Mouse (Mus musculus) small intestine, adult 2 months (tissue): ENCODE measurements around the gene Glis1.

Source experiments
- CTCF ChIP-seq: fragments of 200-500 bp; IDR thresholded peaks from 2 replicates; pipeline ENCODE4 v1.5.1; 2012; ENCODE audit warnings: low read depth, mild to moderate bottlenecking, control low read depth, inconsistent platforms, low read length, moderate library complexity, mixed read lengths; ENCODE audit not compliant: insufficient replicate concordance, insufficient read length; ENCODE audit errors: extremely low read depth
- POLR2A ChIP-seq: fragments of 200-500 bp; IDR thresholded peaks from 2 replicates; pipeline ENCODE4 v1.6.1; 2012; ENCODE audit warnings: low read depth, mild to moderate bottlenecking, control low read depth, inconsistent platforms, low read length, moderate library complexity

DNA sequence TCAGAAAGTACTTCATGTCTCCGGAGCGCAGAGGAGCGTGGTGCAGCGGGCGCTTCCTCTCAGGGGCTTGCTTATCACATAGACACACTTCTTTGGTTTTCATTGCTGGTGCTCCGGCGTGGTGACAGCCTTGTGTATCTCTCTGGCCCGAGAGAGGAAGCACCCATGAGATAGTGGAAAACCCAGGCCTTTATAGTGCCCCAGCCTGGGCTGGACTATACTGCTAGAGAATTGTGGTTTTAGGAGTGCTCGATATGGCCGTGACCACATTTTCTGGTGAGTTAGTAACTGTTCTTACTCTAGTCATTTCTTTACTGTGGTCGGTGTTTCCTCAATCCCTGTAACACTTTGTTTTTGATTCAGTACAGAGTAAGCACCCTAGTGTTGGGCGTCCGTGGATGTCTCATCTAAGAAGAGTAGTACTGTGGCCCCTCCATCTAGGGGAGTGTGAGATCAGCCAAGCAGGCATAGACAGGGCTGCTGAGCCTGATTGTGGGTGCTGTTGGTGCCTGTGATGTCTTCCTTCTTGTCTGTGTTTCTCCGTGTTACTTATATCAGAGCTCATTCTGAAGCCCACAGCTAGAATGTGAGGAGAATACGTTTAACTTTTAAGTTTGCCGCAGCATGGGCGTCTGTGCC lies 171.7 kb downstream of the Glis1 start:
- no peak for TF ChIP-seq CTCF
- no peak for TF ChIP-seq POLR2A
